Mouse (Mus musculus) ES-Bruce4 (cell line): ENCODE measurements around the gene Dcbld2.

ENCODE experiments used
- EP300 ChIP-seq: IDR thresholded peaks from 2 replicates; pipeline ENCODE4 v1.6.1; 2011; ENCODE audit warnings: low read depth, low read length; ENCODE audit not compliant: insufficient read depth
- POLR2A ChIP-seq: IDR thresholded peaks from one replicate; pipeline ENCODE4 v1.8.1; 2011; ENCODE audit warnings: low read length; ENCODE audit not compliant: insufficient read depth

DNA sequence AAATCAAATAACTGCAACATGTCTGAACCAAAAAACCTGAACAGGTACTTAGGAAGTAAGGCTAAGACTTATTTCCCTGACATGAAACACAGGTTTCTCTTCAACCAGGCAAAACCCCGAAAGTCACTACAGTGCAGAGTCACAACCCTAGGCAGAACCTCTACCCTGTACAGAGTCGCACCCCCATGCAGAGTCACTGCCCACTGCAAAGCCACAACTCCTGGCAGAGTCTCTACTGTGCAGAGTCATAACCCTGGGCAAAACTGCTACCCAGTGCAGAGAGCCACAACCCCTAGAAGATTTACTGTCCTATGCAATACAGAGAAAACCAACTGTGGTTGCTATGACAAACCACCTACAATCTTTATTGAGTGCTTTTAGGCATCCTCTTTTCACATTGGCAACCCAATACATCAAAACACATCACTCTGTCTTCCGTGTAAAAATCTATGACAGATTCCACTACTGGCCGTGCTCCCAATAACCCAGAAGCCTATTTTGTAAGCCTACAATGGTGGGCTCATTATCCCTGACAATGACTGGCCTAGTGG is 71.7 kb downstream of the Dcbld2 start:
- TF ChIP-seq POLR2A (no peak), EP300 (no peak)
